Mouse (Mus musculus): ENCODE data around the gene Bbox1.
A peak's percentile ranks its signal among the peaks of the same experiment; 100 is the strongest.

Gene Bbox1

DNA sequence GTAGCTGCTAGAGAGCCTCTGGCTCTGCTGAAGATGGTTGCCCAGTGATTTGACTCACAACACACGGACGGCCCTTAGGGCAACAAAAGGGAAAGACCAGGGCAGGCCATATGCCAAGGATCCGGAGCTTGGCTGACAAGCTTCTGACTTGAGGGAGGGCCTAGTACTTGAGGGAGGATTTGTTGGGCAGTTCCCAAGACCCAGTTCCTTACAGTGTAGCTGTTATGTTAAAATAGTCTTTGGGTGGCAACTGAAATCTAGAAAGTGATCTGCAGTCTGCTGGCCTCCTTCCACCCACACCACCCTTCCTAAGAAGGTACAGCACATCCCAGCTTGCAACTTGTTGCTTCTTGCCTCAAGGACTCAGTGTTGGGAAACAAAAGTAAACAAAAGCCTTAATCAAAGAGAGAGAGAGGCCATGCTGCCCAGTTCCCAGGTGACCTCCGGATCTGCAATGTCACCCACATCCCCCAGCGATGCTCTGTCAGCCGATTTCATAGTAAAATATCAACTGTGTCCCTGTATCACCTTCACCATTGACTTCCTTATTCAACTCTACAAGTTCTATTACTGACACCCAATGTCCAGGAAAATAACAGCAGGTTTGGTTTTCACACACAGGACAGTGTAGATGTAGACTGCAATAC is at the start of gene Bbox1:
Gene Bbox1, minus strand, starts transcription at position 52 of the 647 bp plus-strand sequence.
- DNase-seq = peak; percentile 56

DNA sequence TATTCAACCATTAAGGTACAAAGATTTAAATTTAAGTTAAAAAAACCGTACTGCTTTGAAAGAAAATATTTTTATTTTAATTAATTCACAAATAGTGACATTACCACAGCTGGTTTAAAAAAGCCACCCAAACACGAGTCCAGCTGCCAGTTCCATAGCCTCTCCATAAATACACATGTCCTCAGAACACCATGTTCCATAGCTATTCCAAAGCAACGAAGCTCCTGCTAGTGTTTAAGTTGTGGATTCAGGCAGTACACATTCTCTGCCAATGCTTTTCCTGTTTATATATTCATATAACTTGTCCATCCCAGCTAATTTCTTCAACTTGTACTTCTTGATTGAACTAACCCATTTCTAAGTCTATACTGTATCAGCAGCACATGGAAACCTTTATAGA is 49.5 kb upstream of the Bbox1 start:
- no peak for DNase-seq

DNA sequence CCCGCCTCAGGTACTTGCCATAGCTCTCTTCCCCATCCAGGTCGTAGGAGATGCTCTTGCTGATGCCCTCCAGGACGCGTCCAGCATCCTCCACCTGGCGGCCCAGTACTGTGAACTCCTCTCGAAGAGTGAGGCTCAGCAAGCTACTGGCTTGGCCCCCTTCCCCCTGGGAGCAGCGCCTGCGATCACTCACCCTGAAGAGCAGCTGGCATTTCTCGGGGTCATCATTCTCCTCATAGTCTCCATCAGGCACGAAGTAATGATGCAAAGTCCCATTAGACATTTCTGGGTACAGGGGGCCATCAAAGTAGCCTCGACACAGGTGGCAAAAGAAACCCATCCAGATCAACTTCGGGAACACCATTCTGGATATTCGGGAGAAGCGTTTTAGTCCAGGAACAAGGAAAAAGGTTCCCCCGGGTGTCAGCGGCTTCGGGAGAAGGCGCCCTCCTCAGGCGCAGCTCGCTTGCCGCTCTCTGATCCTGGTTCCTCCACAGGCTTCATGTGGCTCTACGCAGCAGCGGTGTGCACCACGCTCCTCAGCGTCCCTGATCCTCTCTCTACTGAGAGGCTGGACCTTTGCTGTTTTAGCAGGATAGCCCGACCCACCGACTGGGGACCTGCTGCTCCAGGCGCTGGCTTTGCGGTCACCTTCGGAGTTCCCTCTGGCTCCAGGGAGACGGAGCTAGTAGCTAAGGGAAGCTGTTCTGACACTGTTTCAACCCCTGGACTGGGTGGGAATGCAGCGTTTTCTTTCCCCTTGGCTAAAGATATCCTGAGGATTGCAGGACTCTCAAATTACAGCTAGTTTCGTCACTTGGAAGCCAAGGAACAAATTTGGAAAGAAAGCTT is 48.3 kb upstream of the Bbox1 start, which contains the start of gene Fibin:
Gene Fibin, minus strand, starts transcription at position 752 of the 852 bp plus-strand sequence.
- peak; percentile 51 for DNase-seq

DNA sequence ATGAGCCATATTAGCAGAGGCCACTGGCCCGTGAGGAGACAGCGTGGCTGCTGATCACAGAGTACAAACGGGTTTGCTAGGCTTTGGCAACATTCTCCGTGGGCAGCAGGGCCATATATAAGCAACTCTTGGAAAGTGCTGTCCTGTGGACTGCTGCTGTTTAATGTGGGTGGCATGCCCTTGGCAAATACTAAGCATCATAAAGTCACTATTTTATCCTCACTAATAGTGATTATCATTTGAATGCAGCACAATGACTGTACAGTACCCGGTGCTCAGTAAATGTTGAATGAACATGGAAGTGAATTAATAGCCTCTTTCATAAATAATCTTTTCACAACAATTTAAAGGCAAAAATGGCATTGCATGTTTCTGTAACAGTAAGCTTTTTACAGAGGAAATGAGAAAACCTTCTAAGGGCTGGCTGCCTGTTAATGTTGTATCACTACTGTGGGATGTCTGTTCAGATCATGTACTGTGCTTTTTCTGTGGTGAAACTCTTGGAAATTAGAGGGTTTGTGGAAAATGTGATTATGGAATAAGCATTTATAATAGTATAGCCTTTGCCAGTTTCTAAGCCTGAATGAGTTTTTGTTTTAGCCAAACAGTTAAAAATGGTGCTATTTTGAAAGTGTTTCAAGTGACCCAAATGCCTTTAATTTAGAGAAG is 39.1 kb upstream of the Bbox1 start:
- DNase-seq = no peak

DNA sequence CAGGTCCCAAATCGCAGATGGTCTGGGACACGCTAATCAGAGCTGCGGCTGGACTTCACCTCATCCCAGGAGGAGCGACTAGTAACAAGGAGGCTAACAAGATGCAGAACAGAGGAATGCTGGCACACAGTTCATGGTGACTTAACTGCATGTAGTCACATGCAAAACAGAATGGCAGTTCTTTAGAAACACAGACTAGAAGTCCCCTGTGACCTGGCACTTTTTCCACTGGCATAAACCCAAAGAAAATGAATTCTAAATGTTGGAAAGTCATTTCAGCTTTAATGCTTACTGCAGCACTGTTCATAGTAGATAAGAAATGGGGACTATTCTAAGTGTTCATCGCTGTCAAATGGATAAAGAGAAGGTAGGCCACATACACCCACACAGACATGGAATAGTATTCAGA is 37.5 kb upstream of the Bbox1 start:
- DNase-seq = no peak

DNA sequence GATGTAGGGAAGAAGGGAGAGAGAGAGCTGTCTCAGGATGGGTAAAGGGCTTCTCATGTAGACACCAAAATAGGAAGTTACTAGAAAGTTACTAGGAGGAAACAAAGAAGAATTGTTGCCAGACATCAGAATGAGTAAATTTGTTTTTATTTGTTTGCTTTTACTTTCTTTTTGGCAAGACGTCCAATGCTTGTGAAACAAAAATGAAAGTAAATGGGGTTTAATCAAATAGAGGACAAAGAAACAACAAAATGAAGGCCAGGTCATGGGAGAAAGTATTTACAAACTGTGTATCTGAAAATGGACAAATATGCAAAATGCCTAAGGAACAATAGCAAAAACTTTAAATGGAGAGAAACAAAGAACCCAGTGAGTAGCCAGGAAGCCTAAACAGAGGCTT is 37.0 kb upstream of the Bbox1 start:
- DNase-seq = no peak

DNA sequence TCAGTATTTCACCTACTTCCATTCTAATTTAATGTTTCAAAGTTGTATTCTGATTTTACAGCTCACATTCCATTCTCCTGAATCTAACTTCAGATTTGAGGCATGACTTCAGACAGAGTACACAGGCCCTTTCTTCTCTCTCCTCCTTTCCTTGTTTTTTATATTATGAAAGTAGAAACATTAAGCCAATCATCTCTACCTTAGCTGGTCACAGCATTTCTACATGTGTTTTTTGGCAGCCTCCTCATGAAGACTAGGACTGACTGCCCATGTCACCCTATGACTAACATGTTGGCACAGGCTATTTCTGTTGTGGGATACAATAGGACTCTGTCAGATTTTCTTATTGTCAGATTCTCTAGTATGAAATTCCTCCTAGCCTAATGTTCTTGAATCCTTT is 14.6 kb upstream of the Bbox1 start:
- no peak for DNase-seq

DNA sequence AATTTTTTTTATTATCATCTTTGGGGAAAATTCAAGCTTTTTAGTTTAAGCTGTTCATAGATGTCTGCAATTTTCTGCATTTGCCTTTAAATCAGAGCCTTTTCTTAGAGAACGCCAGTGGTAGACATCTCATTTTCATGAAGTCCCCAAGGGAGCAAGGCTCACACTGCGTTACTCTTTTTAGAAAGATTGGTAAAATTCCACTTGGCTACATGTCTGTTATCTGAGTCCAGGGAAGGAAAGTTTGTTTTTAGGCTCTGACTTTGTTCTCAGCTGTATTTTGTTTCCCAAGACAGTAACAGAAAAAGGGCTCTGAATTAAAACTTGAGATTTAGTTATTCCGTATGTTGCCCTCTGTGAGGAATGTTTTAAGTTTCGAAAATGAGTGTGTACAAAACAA is 5.6 kb upstream of the Bbox1 start:
- peak; percentile 17 for DNase-seq

DNA sequence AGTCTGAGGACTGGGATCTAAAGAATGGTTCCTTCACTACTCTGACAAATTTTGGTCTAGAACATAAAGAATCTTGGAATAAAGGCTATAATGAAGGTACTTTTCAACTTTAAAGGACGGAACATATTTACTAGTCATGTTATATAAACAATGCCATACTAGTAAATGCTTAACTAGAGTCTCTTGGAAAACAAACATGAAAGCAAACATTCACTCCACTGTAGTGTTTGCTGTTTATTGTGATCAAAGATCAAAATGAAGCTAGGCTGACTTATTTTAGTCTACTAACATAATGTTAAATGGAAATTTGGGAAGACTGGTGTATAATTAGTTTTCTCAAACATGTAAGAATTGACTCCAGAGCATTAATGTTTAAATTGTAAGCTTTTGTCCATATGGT is 4.9 kb upstream of the Bbox1 start:
- DNase-seq = no peak

DNA sequence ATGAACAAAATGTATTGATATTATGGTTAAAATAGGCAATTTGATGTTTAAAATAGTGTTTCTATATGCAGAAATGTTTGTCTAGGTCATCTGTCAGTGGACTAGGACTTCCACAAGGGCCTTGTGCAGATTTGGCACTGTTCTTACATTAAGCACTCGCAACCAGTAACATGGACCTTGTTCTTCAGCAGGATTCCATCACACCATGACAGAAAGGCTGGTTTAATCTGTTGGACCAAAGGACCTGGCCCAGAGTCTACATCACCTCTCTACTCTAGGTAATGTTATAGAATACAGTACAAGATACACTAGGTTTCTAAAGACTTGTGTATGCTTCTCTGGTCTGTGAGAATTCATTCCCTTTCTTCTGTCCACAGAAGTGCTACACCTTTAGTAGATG is 4.4 kb upstream of the Bbox1 start:
- DNase-seq = no peak

DNA sequence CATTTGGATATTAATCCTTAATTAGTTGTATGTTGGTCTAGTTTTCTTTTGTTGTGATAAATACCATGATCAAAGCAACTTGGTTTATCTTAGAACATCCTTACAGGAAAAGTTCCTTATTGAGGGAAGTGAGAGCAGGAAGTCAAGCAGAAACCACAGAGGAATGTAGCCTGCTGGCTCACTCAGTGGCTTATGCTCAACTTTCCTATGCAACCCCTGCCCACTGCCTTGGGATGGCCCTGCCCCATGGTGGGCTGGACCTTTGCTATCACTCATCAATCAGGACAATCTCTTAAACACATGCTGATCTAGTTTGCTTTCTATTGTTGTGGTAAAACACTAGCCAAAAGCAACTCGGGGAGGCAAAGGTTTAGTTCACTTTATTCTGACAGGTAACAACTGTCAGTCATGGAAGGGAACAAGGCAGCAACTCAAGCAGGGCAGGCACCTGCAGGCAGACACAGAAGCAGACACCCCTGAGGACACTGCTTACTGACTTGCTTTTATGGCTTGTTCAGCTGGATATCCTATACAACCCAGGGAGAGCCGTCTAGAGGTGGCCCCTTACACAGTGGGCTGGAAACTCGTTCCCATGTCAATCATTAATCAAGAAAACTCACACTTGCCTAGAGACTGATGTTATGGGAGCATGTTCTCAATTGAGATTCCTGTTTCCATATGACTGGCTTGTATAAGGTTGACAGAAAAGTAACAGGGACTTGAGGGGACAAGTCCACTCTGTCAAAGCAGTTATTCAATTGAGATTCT is 1.9 kb upstream of the Bbox1 start:
- no peak for DNase-seq

DNA sequence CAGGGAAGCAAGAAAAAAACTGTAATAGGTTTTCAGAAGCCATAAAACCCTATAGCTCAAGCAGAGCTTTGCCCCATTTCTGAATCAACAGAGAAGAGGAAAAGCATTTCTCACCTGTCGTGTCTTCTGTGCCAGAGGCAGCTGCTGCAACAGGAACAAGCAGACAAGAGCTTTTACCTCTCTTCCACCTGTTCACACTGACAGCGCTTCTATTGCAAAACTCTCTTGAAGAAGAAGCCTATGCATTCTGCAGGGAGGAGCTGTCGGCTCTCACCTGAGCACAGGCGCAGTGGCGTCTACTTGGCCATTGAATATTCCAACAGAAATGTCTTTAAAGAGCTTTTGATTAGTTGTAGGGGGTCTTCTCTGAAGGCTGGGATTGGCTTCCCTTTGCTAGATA is 286 bp downstream of the Bbox1 start:
- no peak for DNase-seq

DNA sequence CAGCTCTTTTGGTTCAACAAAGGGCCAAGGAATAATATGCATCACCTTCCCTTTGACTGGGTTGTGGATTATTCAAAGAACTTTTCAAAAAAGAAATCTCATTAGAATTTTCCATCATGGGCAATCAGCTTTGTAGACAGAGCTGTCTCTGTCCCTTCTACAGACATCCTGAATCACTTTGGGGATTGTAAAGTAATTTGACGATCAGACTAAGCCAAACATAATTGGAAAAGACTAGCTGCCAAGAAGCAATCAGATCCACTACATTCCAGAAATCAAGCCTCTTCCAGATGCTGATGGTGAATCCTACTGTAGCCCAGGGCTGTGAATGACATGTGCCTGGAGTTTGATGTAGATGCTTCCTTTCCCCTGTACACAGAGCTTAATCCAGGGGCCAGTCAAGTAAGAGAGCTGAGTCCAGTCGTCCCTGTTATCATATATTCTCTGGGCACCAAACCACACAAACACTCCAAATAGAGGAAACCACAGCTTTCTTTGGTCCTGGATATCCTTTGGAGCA is 995 bp downstream of the Bbox1 start:
- no peak for DNase-seq

DNA sequence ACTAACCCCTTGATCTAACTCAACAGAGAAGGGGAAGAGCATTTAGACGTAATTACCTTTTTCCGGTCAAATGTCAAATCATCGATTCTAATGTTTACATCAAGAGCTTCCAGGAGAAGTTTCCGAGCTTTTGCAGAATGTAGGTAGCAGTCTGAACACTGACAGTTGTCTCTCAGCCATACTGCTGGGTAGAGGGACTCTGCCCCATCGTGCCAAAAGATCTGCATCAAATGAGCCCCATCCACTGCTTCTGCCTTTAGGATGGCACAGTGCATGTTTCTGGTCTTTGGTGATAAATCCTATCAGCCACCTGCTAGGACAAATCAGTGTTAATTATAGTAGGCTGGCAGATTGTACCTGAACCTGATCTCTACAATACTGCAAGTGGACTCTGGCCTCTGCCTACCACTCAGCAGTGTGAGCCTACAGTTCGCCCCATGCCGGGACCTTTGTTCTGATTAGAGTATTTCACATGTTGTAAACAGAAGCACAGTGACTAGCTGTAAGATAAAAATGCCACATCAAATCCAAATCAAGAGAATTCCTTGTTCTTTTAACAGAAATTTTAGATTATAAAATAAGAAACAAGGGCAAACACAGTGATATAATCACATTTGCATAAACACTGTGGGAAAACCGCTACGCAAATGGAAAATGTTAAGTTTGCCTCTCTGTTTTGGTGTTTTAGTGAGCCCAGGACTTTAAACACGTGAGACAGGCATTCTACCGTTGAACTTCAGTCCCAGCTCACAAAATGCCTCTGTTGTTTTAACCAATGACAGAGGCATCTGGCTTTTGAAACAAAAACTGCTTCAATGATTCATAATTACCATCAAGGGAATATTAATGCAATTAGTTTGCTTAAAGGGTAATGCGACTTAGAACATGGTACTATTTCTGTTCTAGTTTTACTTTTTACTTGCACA is 8.7 kb downstream of the Bbox1 start:
- no peak for DNase-seq

DNA sequence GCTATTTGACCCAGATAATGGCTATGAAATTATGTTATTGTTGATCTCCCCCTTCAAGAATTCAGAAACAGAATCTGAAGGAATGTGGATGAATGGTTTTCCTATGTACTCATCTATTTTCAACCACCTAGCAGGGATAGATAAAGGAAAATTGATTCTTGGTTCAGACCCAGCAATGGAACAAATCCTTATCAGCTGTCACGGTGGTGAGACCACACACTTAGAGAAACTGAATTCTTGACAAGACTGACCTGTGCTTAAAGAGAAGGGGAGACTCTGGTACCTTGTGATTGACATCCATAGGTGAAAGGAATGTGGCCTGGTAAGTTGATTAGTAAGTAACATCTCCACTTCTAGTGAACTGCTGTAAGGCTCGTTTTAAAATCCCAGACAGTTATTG is 12.1 kb downstream of the Bbox1 start:
- no peak for DNase-seq

DNA sequence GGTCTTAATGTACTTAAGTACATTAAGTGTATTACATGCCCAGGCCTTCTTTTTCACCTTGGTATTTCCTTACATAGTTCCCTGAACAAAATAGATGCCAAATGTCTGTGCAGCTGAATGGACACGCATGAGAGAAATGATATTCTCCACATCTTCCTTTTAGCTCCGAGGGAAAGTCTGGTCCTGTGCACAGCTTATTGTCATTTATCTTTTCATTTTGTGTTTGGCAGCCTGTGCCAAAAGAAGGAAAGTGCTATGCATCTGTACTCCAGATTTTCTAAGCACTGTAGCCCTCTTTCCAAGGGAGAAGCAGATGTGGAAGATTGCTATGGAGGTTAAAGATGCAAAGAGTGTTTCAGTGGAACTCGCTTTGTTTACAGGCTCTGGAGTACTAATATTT is 13.0 kb downstream of the Bbox1 start:
- no peak for DNase-seq

DNA sequence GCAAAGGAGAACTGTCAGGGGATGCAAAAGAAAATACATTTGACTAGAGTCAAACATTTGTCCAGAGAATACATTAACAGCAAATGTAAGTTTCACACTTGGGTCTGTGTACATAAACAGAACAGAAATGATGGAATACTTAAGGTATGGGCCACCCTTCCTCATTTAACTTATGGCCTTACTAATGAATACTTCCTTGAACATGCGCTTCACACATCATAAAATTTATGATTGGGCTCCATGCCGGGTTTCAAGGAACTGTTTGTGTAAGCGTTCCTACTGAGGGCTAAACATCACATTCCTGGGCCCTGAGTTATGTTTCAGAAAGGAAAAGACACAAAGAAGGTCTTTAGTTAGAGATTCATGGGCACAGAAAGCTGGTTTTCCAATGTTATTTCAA is 19.4 kb downstream of the Bbox1 start:
- DNase-seq = peak; percentile 21

DNA sequence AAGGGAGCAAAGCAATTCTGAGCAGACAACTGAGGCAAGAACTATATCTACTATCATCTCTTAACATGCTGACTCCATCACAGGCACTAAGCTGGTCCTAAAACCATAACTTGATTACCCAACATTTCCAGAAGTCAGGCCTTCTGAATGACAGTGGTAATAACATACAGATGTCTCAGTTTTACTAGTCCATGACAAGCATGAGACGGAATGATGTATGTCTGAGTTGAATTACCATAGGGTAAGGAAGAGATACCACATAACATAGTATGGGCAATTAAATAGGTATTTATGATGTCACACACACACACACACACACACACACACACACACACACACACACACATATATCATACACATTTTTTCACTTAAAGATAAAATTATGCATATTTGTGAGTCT is 26.4 kb downstream of the Bbox1 start:
- no peak for DNase-seq

DNA sequence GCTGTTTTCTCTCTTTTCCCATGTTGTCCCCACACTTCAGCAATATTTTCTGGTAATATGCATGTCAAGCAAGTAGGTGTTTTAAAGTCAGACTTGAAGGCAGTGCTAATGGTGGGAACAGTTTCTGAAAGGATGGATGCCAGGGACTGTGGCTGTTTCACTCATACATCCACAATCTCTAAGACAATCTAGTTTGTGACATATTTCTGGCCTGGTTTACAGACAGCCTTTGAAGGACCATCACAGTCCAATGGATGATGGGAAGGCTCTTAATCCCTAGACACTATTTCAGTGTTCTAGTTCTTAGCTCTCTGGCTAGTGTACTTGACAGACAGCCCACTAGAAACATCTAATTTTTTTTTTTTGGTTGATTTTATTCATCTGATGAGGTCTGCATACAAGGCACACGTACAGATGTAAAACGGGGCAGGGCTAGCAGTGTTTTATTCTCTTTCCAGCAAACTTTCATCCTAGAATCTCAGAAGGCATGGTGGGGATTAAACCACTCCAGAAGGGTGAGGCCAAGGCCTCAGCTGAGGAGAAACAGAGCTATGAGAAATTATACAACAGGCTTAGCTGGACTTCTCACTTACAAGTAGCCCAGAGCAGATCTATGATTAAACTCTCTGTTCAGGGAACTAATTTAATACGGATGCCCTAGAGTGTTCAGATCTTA is 28.4 kb downstream of the Bbox1 start:
- DNase-seq = no peak

DNA sequence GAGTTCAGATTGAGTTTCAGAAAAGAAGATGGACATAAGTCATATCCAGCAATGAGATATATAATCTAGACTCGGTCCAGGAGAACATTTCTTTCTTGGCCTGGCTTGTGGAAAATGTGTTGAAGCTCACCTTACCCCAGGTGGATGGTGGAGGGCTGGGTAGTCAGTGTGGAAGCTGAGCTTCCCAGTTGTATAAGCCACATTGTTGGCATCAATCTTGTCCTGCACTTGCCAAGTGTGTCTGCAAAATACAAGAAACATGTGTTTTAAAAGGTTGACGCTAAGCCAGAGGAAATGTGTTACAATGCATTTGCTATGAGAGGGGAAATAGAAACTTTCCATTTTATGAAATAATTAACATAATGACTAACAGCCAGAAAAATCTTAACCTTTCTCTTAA is 38.9 kb downstream of the Bbox1 start:
- peak; percentile 6 for DNase-seq

DNA sequence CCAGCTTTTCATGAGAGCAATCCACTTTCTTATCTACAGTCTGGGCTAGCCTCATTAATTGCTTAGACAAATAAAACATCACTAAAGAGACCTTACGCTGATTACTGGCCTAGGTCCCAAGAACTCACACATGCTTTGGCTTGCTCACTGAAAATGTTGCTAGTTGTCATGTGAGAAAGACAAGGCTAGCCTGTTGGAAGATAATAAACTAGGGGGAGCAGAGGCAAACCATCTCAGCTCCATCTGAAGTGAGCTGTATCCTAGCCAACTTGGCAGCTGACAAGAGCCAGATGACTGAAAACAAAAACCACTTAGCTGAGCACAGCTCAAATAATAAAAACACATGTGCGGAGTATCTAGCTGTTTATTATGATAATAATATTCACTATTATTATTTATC is 40.2 kb downstream of the Bbox1 start:
- DNase-seq = peak; percentile 73

Data from lung, postnatal 36 days (tissue).